Mouse (Mus musculus): ENCODE results near the gene Cilp2. TPM values are rescaled to one million over a fixed set of nuclear protein-coding genes. Genes with fewer than 3 reads are reported as not detected.
A peak's percentile ranks its signal among the peaks of the same experiment; 100 is the strongest.

Gene Cilp2
- total RNA-seq, 1 experiment = 7.3 TPM

GRCm38 (mm10) chr8:69837057-69837682 is 50.3 kb downstream of the Cilp2 start:
- no peaks in the 10 kb centered on the region for H3K4me1 ChIP-seq (ENCODE audit: control insufficient read depth in 2 of 2, insufficient read depth in 2 of 2, low read length in 2 of 2, poor library complexity in 1 of 2)
- in situ Hi-C loops (cut with MboI; ENCODE audit: low sequenced_read_pairs in 2 of 2, unreplicated experiment in 2 of 2) = no loop called here
- TF ChIP-seq CHD2 (IDR thresholded peaks at IDR 0.05; ENCODE audit: low read depth, low read length) = no peak
- TF ChIP-seq HCFC1 (IDR thresholded peaks at IDR 0.05; ENCODE audit: borderline replicate concordance, insufficient read depth, low read length) = no peak
- TF ChIP-seq MAFK (IDR thresholded peaks at IDR 0.05; ENCODE audit: insufficient read depth, low read depth, low read length) = no peak
- TF ChIP-seq ZNF384 (IDR thresholded peaks at IDR 0.05; ENCODE audit: low read depth, low read length) = no peak
- TF ChIP-seq ZC3H11A (IDR thresholded peaks at IDR 0.05; ENCODE audit: borderline replicate concordance, low read depth, low read length) = no peak
- no peak overlapping the region for H3K27ac ChIP-seq (ENCODE audit: insufficient read depth, low read depth, low read length, poor library complexity, severe bottlenecking)
- H3K36me3 ChIP-seq (ENCODE audit: control insufficient read depth, insufficient read depth, low read length, poor library complexity, severe bottlenecking) = no peaks in the 10 kb centered on the region; the same call in 1 of the 2 replicates
- H3K4me3 ChIP-seq (ENCODE audit: insufficient read depth in 1 of 2, low read depth in 1 of 2, low read length in 2 of 2, poor library complexity in 1 of 2, severe bottlenecking in 1 of 2) = no peak overlapping the region
- H3K9me3 ChIP-seq (ENCODE audit: control insufficient read depth, insufficient read depth, low read depth, low read length) = no peaks in the 10 kb centered on the region
- no peak overlapping the region for H3K9ac ChIP-seq (ENCODE audit: insufficient read depth, low read depth, low read length, poor library complexity, severe bottlenecking)
- DNase-seq (ENCODE audit: low read depth, low spot score) = no peak

GRCm38 (mm10) chr8:69832298-69832853 is 55.1 kb downstream of the Cilp2 start, which contains the start of gene Pbx4:
TSS of gene Pbx4 (plus strand) at chr8:69832491.
- no peak for TF ChIP-seq HCFC1 (IDR thresholded peaks at IDR 0.05; ENCODE audit: borderline replicate concordance, insufficient read depth, low read length)
- TF ChIP-seq MAFK (IDR thresholded peaks at IDR 0.05; ENCODE audit: insufficient read depth, low read depth, low read length) = no peak
- no peak for TF ChIP-seq ZC3H11A (IDR thresholded peaks at IDR 0.05; ENCODE audit: borderline replicate concordance, low read depth, low read length)
- TF ChIP-seq ZNF384 (IDR thresholded peaks at IDR 0.05; ENCODE audit: low read depth, low read length) = no peak
- TF ChIP-seq CHD2 (IDR thresholded peaks at IDR 0.05; ENCODE audit: low read depth, low read length) = no peak
- in situ Hi-C loops (cut with MboI; ENCODE audit: low sequenced_read_pairs in 2 of 2, unreplicated experiment in 2 of 2) = no loop called here
- H3K27ac ChIP-seq (ENCODE audit: insufficient read depth, low read depth, low read length, poor library complexity, severe bottlenecking) = no peak within 1 kb of the TSS
- peak within 1 kb of the TSS; percentile 75 to 90 for H3K4me3 ChIP-seq (ENCODE audit: insufficient read depth in 1 of 2, low read depth in 1 of 2, low read length in 2 of 2, poor library complexity in 1 of 2, severe bottlenecking in 1 of 2)
- peaks cover 2% of the 10 kb centered on the region; the same call in 1 of the 2 replicates for H3K36me3 ChIP-seq (ENCODE audit: control insufficient read depth, insufficient read depth, low read length, poor library complexity, severe bottlenecking)
- H3K9me3 ChIP-seq (ENCODE audit: control insufficient read depth, insufficient read depth, low read depth, low read length) = no peaks in the 10 kb centered on the region
- no peaks in the 10 kb centered on the region for H3K4me1 ChIP-seq (ENCODE audit: control insufficient read depth in 2 of 2, insufficient read depth in 2 of 2, low read length in 2 of 2, poor library complexity in 1 of 2)
- H3K9ac ChIP-seq (ENCODE audit: insufficient read depth, low read depth, low read length, poor library complexity, severe bottlenecking) = peak within 1 kb of the TSS; percentile 88
- DNase-seq (ENCODE audit: low read depth, low spot score) = peak; percentile 98

Other genes starting within 250 kb of the Cilp2 start
- 0.79 and 0.85 TPM in 2 replicates for gene Zfp964, start 233.2 kb downstream of the Cilp2 start, total RNA-seq (2012; rRNA removed)
- 5.5 and 6.7 TPM in 2 replicates for gene Zfp869, start 177.0 kb downstream of the Cilp2 start, total RNA-seq (2012; rRNA removed)
- gene Zfp963, start 137.7 kb downstream of the Cilp2 start, total RNA-seq (2012; rRNA removed) = 2.1 and 2.7 TPM in 2 replicates
- gene Gm20422, start 112.8 kb downstream of the Cilp2 start, total RNA-seq (2012; rRNA removed) = not detected in 2 replicates
- 123 and 193 TPM in 2 replicates for gene Atp13a1, start 96.5 kb downstream of the Cilp2 start, total RNA-seq (2012; rRNA removed)
- gene Zfp866, start 96.5 kb downstream of the Cilp2 start, total RNA-seq (2012; rRNA removed) = 19.1 and 21.6 TPM in 2 replicates
- gene Gmip, start 79.0 kb downstream of the Cilp2 start, total RNA-seq (2012; rRNA removed) = 5.9 and 6.4 TPM in 2 replicates
- 5.6 and 8.3 TPM in 2 replicates for gene Lpar2, start 65.3 kb downstream of the Cilp2 start, total RNA-seq (2012; rRNA removed)
- gene Pbx4, start 55.2 kb downstream of the Cilp2 start, total RNA-seq (2012; rRNA removed) = 5.2 and 6.1 TPM in 2 replicates
- 2.5 and 4.0 TPM in 2 replicates for gene Tssk6, start 14.5 kb upstream of the Cilp2 start, total RNA-seq (2012; rRNA removed)
- gene Ndufa13, start 14.9 kb upstream of the Cilp2 start, total RNA-seq (2012; rRNA removed) = 146 and 243 TPM in 2 replicates
- gene Yjefn3, start 15.0 kb upstream of the Cilp2 start, total RNA-seq (2012; rRNA removed) = 7.0 and 8.5 TPM in 2 replicates
- 139 and 148 TPM in 2 replicates for gene Gatad2a, start 108.7 kb upstream of the Cilp2 start, total RNA-seq (2012; rRNA removed)
- 82.4 and 124 TPM in 2 replicates for gene Mau2, start 155.0 kb upstream of the Cilp2 start, total RNA-seq (2012; rRNA removed)
- 38.5 and 38.8 TPM in 2 replicates for gene Sugp1, start 155.1 kb upstream of the Cilp2 start, total RNA-seq (2012; rRNA removed)
- gene Tm6sf2, start 185.2 kb upstream of the Cilp2 start, total RNA-seq (2012; rRNA removed) = 2.0 and 2.5 TPM in 2 replicates
- gene Hapln4, start 195.8 kb upstream of the Cilp2 start, total RNA-seq (2012; rRNA removed) = 2.2 and 4.8 TPM in 2 replicates
- gene Ncan, start 233.2 kb upstream of the Cilp2 start, total RNA-seq (2012; rRNA removed) = 4.3 and 9.2 TPM in 2 replicates
- gene Nr2c2ap, start 243.6 kb upstream of the Cilp2 start, total RNA-seq (2012; rRNA removed) = 9.6 and 10.4 TPM in 2 replicates